Mouse (Mus musculus) C2C12 (cell line): Measurements from ENCODE around the gene Plod3.

ENCODE experiments used
- CEBPB ChIP-seq: IDR thresholded peaks from one replicate; pipeline ENCODE4 v1.6.1; 2011; ENCODE audit warnings: low read depth, mild to moderate bottlenecking, control low read depth, moderate library complexity
- CTCF ChIP-seq: IDR thresholded peaks from one replicate; pipeline ENCODE4 v1.5.1; 2011; ENCODE audit not compliant: control insufficient read depth, insufficient read depth, insufficient read length
- MAX ChIP-seq: IDR thresholded peaks from one replicate; pipeline ENCODE4 v1.6.1; 2011; ENCODE audit warnings: mild to moderate bottlenecking, control low read depth
- USF1 ChIP-seq: IDR thresholded peaks from one replicate; pipeline ENCODE4 v1.6.1; 2011; ENCODE audit warnings: low read depth, mild to moderate bottlenecking, control low read depth, moderate library complexity

- no peak for TF ChIP-seq MAX
- no peak for TF ChIP-seq CTCF
- no peak for TF ChIP-seq CEBPB
- TF ChIP-seq USF1, result no peak
These were observed 36.3 kb upstream of the Plod3 start for GRCm38 (mm10) chr5:136950521-136950920.
